Mouse (Mus musculus) left cerebral cortex, adult 2 months (tissue): ENCODE measurements around the gene Vangl2. TPM values are rescaled to one million over a fixed set of nuclear protein-coding genes. Genes with fewer than 3 reads are reported as not detected.
"Not testable (repeated sequence)": the region's sequence is repeated elsewhere in the genome, so short reads cannot be mapped to it uniquely, and the experiment has no call there.

Experiments
- DNase-seq, 2 experiments: peaks; one replicate each; pipeline ENCODE4 v3.0.0; 2021 to 2022; ENCODE audit warnings: low spot score in 2 of 2, mixed read lengths in 1 of 2; ENCODE audit errors: extremely low spot score in 1 of 2
- H3K27ac ChIP-seq: fragments of 200-600 bp; 2 replicates; pipeline ENCODE4 v1.8.1; 2022
- H3K4me3 ChIP-seq: fragments of 200-600 bp; 2 replicates; pipeline ENCODE4 v1.8.1; 2022
- CTCF ChIP-seq: fragments of 200-600 bp; IDR thresholded peaks from 2 replicates; pipeline ENCODE4 v1.8.1; 2022; ENCODE audit warnings: antibody characterized with exemption, mild to moderate bottlenecking, moderate library complexity
- intact Hi-C: fragments of 180-260 bp; cut with DNase I; formaldehyde crosslinking; loops from one replicate; pipeline ENCODE4 v1.15.1; 2025
- total RNA-seq, 2 experiments: library from RNA; stranded (reverse); gene quantifications; 2 replicates each; pipeline ENCODE4 v1.2.3; 2021

Vangl2 gene
- total RNA-seq, 2 experiments from 2014 or later: 12.5 to 14.5 TPM

DNA sequence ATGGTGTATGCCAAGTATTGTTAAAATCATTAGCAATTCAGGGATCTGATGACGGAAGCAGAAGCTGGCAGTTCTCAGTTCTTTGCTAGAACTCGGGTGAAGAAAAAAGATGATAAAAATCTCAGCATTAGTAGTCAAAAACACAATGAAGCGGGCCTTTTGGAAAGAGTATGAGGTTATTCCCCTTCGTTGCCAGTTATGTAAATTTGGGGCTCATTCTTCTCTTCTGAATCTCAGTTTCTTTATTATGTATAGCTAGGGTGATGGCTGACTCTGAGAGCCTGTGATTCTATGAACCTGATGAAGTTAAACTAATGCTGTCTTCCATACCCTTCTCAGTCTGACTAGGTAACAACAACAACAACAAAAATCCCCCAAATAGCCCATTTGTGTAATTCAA, 52.4 kb downstream of the Vangl2 start:
- TF ChIP-seq CTCF: no peak

DNA sequence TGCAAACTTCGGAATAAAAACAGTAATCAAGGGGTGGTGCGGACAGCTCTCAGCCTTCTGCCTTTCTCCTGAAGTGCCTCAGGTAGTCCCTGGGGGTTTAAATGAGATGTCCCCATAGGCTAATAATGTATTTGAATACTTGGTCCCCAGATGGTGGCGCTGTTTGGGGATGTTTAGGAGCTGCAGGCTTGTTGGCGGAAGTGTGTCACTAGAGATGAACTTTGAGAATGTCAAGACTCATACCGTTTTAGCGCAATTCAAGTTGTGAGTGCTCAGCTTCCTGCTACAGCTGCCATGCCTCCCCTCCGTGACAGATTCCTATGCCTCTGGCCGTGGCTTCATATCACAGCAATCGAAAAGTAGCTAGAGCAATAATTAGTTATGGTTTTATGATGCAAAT, 52.9 kb downstream of the Vangl2 start:
- intact Hi-C loops: no loop called here
- no peak for DNase-seq
- no peak for TF ChIP-seq CTCF
- no peak overlapping the region for H3K27ac ChIP-seq
- no peak overlapping the region for H3K4me3 ChIP-seq

More for the DNA sequence above, 52.4 kb downstream of the Vangl2 start:
- Histone ChIP-seq H3K4me3 (no peak overlapping the region), H3K27ac (no peak overlapping the region)
- intact Hi-C loops: no loop called here
- no peak for DNase-seq

DNA sequence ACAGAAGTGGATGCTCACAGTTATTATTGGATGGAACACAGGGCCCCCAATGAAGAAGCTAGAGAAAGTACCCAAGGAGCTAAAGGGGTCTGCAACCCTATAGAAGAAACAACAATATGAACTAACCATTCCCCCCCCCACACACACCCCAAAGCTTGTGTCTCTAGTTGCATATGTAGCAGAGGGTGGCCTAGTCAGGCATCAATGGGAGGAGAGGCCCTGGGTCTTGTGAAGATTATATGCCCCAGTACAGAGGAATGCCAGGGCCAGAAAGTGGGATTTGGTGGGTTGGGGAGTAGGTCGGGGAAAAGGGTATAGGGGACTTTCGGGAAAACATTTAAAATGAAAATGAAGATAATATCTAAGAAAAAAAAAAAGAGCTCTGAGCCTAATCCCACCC, 53.9 kb downstream of the Vangl2 start:
- intact Hi-C loops, H3K27ac ChIP-seq, H3K4me3 ChIP-seq, DNase-seq: not testable (repeated sequence)

DNA sequence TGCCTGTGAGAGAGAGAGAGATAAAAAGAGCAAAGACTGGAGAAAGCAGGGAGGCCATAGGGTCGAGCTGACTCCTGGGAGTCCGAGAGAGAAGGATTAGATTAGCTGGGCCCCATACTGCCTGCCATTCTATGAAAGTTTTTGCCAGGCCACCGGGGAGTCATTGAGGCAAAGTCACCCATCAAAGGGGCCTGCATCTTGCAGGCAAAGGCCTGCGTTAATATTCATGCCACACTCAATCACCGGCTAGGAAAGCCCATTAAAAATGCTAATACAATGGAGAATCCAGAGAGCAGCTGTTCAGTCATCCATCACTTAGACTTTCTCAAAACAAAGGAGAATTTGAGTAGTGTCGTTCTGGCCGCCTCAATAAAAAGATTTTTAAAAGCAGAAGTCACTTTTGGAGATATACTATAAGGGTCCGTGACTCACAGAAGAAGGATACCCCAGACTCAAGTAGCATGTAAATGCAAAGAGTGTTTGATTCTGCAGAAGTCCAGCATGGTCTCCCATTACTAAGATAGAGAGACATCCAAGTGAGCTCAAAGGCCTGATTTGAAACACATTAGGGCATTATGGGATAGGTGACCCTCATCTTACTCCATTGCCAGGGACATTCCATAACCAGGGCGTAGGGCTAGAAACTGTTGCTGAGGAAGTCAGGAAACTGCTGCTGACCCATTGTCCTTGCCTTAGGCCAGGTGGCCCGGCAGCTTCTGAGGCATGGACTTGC, 57.2 kb downstream of the Vangl2 start:
- intact Hi-C loops: no loop called here

DNA sequence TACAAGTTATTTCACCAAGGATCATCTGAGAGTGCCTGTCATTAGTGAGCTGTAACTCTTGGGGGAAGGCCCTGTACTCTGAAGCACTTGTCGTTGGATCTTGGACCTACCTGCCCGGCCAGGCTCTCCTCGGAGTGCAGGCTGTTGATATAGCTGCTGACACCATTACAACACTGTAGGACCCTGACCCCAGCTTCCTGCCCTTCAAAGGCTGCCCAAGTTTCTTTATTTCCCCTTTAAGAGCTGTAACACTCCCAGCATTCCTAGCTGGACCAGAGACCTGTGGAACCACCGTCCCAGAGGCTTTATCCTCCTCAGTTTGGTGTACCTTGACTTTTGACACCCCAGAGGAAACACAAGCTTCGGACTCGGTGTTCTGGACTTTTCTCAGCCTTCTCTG, 59.0 kb downstream of the Vangl2 start:
- DNase-seq: no peak
- TF ChIP-seq CTCF: no peak
- Histone ChIP-seq H3K4me3 (no peak overlapping the region), H3K27ac (no peak overlapping the region)
- intact Hi-C loops: no loop called here

More for the DNA sequence above, 57.2 kb downstream of the Vangl2 start:
- DNase-seq: no peak
- no peak for TF ChIP-seq CTCF
- no peak overlapping the region for H3K4me3 ChIP-seq
- H3K27ac ChIP-seq: no peak overlapping the region

DNA sequence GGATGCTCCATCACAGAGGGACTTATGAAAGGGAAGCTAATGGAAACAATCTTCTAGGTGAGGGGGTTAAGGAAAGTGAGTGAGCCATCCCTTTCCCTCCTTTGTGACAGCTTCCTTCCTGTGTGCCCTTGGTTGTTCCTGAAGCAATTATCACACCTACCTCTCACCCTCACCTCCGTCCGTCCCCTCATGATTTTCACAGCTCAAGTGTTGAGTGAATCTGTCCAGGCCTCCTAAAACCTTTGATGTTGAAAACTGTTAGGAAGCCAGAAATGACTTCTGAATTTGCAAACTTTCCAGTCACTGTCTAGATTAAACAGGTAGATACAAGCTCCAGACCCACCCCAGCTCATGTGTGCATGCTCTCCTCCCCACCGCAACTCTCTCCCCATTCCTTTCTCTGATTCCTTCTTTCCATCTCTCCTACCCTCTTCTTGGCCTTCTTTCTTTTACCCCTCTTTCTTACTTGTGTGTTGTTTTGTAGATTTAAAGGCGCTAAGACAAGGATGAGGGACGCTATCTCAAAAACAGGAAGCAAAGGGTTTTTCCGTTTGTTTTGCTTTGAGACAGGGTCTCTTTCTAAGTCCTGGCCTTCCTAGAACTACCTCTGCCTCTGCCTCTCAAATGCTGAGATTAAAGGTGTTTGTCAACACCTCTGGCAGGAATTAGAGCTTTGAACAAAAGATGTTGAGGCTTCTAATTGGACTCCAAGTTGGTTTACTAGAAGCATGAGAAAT, 62.0 kb downstream of the Vangl2 start:
- intact Hi-C loops: no loop called here

DNA sequence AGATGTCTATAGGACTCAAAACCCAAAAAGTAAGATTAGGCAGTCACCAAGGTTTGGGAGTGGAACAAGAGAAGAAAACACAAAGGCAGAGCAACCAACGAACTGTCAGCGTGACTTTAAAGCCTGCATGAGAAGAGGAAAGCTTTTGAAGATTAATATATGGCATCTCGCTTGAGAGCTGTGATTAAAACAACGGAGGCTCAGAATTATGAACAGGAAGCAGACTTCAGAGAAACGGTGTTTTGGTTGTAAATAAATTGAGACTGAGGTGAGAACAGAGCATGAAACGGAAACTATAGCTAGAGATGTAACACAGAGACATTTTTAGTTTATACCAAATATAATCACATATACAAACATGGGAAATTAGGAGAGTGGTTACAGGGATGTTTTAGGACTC, 64.6 kb downstream of the Vangl2 start:
- TF ChIP-seq CTCF: no peak
- intact Hi-C loops: no loop called here
- no peak for DNase-seq
- Histone ChIP-seq H3K4me3 (no peak overlapping the region), H3K27ac (no peak overlapping the region)

More for the DNA sequence above, 62.0 kb downstream of the Vangl2 start:
- Histone ChIP-seq H3K27ac (no peak overlapping the region), H3K4me3 (no peak overlapping the region)
- TF ChIP-seq CTCF: no peak
- DNase-seq: no peak

DNA sequence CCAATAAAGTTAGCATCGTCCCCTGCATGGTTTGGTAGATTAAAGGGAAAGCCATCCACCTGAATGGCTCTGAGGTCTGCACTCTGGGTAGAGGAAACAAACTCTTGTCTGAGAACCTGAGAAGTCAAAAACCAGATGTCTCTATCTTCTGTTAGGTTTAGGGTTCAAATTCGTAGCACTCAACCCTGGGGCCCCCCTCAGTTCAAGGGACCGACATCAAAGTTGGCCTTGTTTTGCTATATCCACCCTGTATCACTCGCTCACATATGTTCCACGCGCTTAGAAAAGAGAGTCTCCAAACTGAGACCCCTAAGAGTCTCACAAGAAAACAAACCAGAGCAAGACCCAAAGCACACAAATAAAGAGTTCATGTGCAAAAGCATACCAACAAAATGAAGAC, 66.5 kb downstream of the Vangl2 start:
- DNase-seq: no peak
- Histone ChIP-seq H3K4me3 (no peak overlapping the region), H3K27ac (no peak overlapping the region)
- intact Hi-C loops: no loop called here
- no peak for TF ChIP-seq CTCF

DNA sequence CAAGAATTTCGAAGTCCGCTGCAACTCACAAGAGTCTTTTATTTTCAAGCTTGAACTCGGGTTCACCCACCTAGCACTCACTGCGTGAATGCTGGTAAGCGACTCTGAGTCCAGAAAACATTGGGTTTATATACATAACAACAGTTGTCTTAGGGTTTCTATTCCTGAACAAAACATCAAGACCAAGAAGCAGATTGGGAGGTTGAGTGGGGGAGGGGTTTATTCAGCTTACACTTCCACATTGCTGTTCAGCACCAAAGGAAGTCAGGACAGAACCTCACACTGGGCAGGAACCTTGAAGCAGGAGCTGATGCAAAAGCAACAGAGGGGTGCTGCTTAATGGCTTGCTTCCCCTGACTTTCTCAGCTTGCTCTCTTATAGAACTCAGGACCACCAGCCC, 67.5 kb downstream of the Vangl2 start:
- no peak for DNase-seq
- no peak for TF ChIP-seq CTCF
- Histone ChIP-seq H3K27ac (no peak overlapping the region), H3K4me3 (no peak overlapping the region)
- intact Hi-C loops: no loop called here

DNA sequence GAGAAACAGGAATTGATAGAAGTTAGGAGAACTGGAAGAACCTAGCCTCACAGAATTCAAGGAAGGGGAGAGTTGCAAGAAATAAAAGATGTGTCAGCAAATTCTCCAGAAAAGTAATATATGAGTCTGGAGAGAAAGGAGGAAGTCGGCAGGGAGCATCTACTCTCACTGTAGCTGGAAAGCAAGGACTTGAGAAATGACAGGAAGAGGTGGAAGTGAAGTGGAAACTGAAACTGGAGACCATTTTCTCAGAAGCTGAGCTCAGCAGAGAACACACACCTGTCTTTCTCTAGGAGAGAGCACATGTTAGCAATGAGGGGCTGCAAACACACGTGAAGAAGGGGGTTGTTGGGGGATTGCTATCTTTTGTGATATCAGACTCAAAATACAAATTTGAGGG, 70.8 kb downstream of the Vangl2 start:
- intact Hi-C loops: no loop called here
- no peak for DNase-seq
- Histone ChIP-seq H3K4me3 (no peak overlapping the region), H3K27ac (no peak overlapping the region)
- TF ChIP-seq CTCF: no peak

DNA sequence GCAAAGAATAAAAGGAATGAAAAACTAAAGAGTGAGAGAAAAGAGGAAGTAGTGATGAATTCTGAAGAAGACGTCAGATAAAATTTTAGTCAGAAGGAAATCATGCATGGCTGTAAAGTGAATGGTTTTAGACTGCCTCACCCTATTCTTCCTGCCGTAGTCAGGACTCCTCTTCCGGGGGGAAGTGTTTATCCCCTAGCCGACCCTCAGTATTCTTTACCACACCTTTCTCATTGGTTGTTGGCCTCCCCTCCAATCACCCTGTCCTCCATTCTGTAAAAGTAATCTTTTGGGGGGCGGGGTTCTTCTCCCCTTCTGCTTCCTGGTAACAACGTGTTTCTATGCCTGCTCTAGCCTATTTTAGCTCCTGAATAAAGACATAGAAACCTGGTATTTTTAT, 73.2 kb downstream of the Vangl2 start:
- TF ChIP-seq CTCF: no peak

More for the DNA sequence above, 73.2 kb downstream of the Vangl2 start:
- no peak overlapping the region for H3K4me3 ChIP-seq
- DNase-seq: no peak
- no peak overlapping the region for H3K27ac ChIP-seq
- intact Hi-C loops: no loop called here

Other genes starting within 250 kb of the Vangl2 start
- gene Cd84, start 188.7 kb downstream of the Vangl2 start, total RNA-seq: 1 to 10 TPM; 1.9 to 2.1 TPM
- under 1 TPM; 0.14 to 0.18 TPM for gene Gm10521, start 132.8 kb downstream of the Vangl2 start, total RNA-seq
- under 1 TPM; 0.12 to 0.41 TPM for gene Slamf6, start 110.9 kb downstream of the Vangl2 start, total RNA-seq
- under 1 TPM; 0.18 to 0.49 TPM for gene Nhlh1, start 29.1 kb upstream of the Vangl2 start, total RNA-seq
- 100 to 1,000 TPM; 138 to 147 TPM for gene Copa, start 54.1 kb upstream of the Vangl2 start, total RNA-seq
- gene Ncstn, start 54.4 kb upstream of the Vangl2 start, total RNA-seq: 10 to 100 TPM; 61.5 to 65.4 TPM
- 10 to 100 TPM; 82.8 to 92.4 TPM for gene Pex19, start 98.3 kb upstream of the Vangl2 start, total RNA-seq
- 100 to 1,000 TPM; 115 to 121 TPM for gene Dcaf8, start 119.6 kb upstream of the Vangl2 start, total RNA-seq
- gene Pea15a, start 178.4 kb upstream of the Vangl2 start, total RNA-seq: 100 to 1,000 TPM; 387 to 422 TPM
- under 1 TPM in 1 of 2 experiments, not detected in 1; 0.48 TPM for gene Casq1, start 191.4 kb upstream of the Vangl2 start, total RNA-seq
- not detected for gene Atp1a4, start 230.0 kb upstream of the Vangl2 start, total RNA-seq
- 100 to 1,000 TPM; 257 to 260 TPM for gene Igsf8, start 233.2 kb upstream of the Vangl2 start, total RNA-seq